Mouse (Mus musculus): ENCODE results near the gene Gjb4. TPM values are rescaled to one million over a fixed set of nuclear protein-coding genes. Genes with fewer than 3 reads are reported as not detected.

The Gjb4 gene
- polyA plus RNA-seq, 1 experiment from 2014 or later = not detected

GRCm38 (mm10) chr4:127358018-127358417 lies 4.1 kb upstream of the Gjb4 start, which contains the start of gene Gjb5:
TSS of gene Gjb5 (minus strand) at chr4:127358181.
- H3K4me3 ChIP-seq (ENCODE audit: low read depth, low read length) = no peak within 1 kb of the TSS
- TF ChIP-seq EP300 (IDR thresholded peaks at IDR 0.05; ENCODE audit: low read depth) (no peak), CTCF (IDR thresholded peaks at IDR 0.05; ENCODE audit: low read depth) (no peak)
- no peak within 1 kb of the TSS for H3K4me2 ChIP-seq (ENCODE audit: low read depth, low read length)
- no peak within 1 kb of the TSS for H3K9ac ChIP-seq (replicated peaks)
- WGBS (ENCODE audit: insufficient replicate concordance) = 32% methylated on average over 5 of the region's 5 CpGs
- H3K9me3 ChIP-seq (ENCODE audit: low read length) = no peaks in the 10 kb centered on the region
- ATAC-seq (no peak), DNase-seq (no peak)
- no peaks in the 10 kb centered on the region for H3K36me3 ChIP-seq (replicated peaks; ENCODE audit: insufficient read depth, low read length)
- no peaks in the 10 kb centered on the region for H3K27me3 ChIP-seq (ENCODE audit: insufficient read depth, low read length)
- H3K27ac ChIP-seq (ENCODE audit: low read depth) = no peak within 1 kb of the TSS
- H3K4me1 ChIP-seq (ENCODE audit: insufficient read depth) = no peaks in the 10 kb centered on the region

- no peaks in the 10 kb centered on the region for H3K27me3 ChIP-seq (ENCODE audit: insufficient read depth, low read length)
- ATAC-seq (no peak), DNase-seq (no peak)
- H3K36me3 ChIP-seq (replicated peaks; ENCODE audit: insufficient read depth, low read length) = no peaks in the 10 kb centered on the region
- no peaks in the 10 kb centered on the region for H3K4me1 ChIP-seq (ENCODE audit: insufficient read depth)
- no peak overlapping the region for H3K9ac ChIP-seq (replicated peaks)
- H3K27ac ChIP-seq (ENCODE audit: low read depth) = no peak overlapping the region
- H3K9me3 ChIP-seq (ENCODE audit: low read length) = no peaks in the 10 kb centered on the region
- TF ChIP-seq EP300 (IDR thresholded peaks at IDR 0.05; ENCODE audit: low read depth) (no peak), CTCF (IDR thresholded peaks at IDR 0.05; ENCODE audit: low read depth) (no peak)
- no peak overlapping the region for H3K4me2 ChIP-seq (ENCODE audit: low read depth, low read length)
- H3K4me3 ChIP-seq (ENCODE audit: low read depth, low read length) = no peak overlapping the region
- 47% methylated on average over 15 of the region's 15 CpGs for WGBS (ENCODE audit: insufficient replicate concordance)
These were observed 915 bp upstream of the Gjb4 start for GRCm38 (mm10) chr4:127354506-127355485.

DNA sequence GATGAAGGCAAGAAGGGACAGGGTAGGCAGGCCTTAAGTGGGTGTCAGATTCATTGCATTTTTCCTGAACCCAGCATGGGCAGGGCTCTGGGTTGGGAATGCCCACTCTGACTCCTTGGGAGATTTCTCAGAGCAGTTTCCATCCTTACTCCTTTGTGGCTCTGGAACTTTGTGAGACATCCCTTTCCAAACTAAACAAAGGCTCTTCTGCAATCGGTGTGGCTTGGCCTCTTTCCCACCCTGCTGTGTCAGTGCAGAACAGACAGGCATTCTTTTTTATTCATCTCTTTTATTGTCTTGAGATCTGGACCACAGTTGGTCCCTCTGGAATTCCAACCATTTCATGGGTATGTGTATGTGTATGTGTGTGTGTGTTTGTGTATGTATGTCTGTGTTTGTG lies 1.3 kb downstream of the Gjb4 start:
- DNase-seq (no peak), ATAC-seq (no peak)
- WGBS (ENCODE audit: insufficient replicate concordance) = 74% methylated on average over 1 of the region's 1 CpGs
- Histone ChIP-seq H3K4me3 (ENCODE audit: low read depth, low read length) (no peak overlapping the region), H3K9me3 (ENCODE audit: low read length) (no peaks in the 10 kb centered on the region), H3K27me3 (ENCODE audit: insufficient read depth, low read length) (no peaks in the 10 kb centered on the region), H3K36me3 (replicated peaks; ENCODE audit: insufficient read depth, low read length) (no peaks in the 10 kb centered on the region), H3K4me2 (ENCODE audit: low read depth, low read length) (no peak overlapping the region), H3K4me1 (ENCODE audit: insufficient read depth) (no peaks in the 10 kb centered on the region), H3K9ac (replicated peaks) (no peak overlapping the region), H3K27ac (ENCODE audit: low read depth) (no peak overlapping the region)
- no peak for TF ChIP-seq CTCF (IDR thresholded peaks at IDR 0.05; ENCODE audit: low read depth)
- TF ChIP-seq EP300 (IDR thresholded peaks at IDR 0.05; ENCODE audit: low read depth) = no peak

- Histone ChIP-seq H3K4me1 (ENCODE audit: insufficient read depth) (no peaks in the 10 kb centered on the region), H3K27me3 (ENCODE audit: insufficient read depth, low read length) (no peaks in the 10 kb centered on the region), H3K4me2 (ENCODE audit: low read depth, low read length) (no peak overlapping the region), H3K36me3 (replicated peaks; ENCODE audit: insufficient read depth, low read length) (no peaks in the 10 kb centered on the region), H3K4me3 (ENCODE audit: low read depth, low read length) (no peak overlapping the region), H3K27ac (ENCODE audit: low read depth) (no peak overlapping the region), H3K9me3 (ENCODE audit: low read length) (no peaks in the 10 kb centered on the region), H3K9ac (replicated peaks) (no peak overlapping the region)
- DNase-seq (no peak), ATAC-seq (no peak)
- TF ChIP-seq CTCF (IDR thresholded peaks at IDR 0.05; ENCODE audit: low read depth) = no peak
- no peak for TF ChIP-seq EP300 (IDR thresholded peaks at IDR 0.05; ENCODE audit: low read depth)
- WGBS (ENCODE audit: insufficient replicate concordance) = 35% methylated on average over 4 of the region's 4 CpGs
These were observed 4.2 kb downstream of the Gjb4 start for GRCm38 (mm10) chr4:127349560-127350300.

- no peaks in the 10 kb centered on the region for H3K9me3 ChIP-seq (ENCODE audit: low read length)
- WGBS (ENCODE audit: insufficient replicate concordance) = 77% methylated on average over 5 of the region's 5 CpGs
- H3K4me2 ChIP-seq (ENCODE audit: low read depth, low read length) = no peak overlapping the region
- H3K36me3 ChIP-seq (replicated peaks; ENCODE audit: insufficient read depth, low read length) = no peaks in the 10 kb centered on the region
- no peak for DNase-seq
- H3K4me1 ChIP-seq (ENCODE audit: insufficient read depth) = no peaks in the 10 kb centered on the region
- H3K27ac ChIP-seq (ENCODE audit: low read depth) = no peak overlapping the region
- no peak overlapping the region for H3K4me3 ChIP-seq (ENCODE audit: low read depth, low read length)
- TF ChIP-seq EP300 (IDR thresholded peaks at IDR 0.05; ENCODE audit: low read depth) = no peak
- TF ChIP-seq CTCF (IDR thresholded peaks at IDR 0.05; ENCODE audit: low read depth) = no peak
- ATAC-seq = no peak
- no peaks in the 10 kb centered on the region for H3K27me3 ChIP-seq (ENCODE audit: insufficient read depth, low read length)
- H3K9ac ChIP-seq (replicated peaks) = no peak overlapping the region
These were observed 8.9 kb downstream of the Gjb4 start for GRCm38 (mm10) chr4:127345000-127345399.

GRCm38 (mm10) chr4:127341372-127341771 lies 12.5 kb downstream of the Gjb4 start:
- Histone ChIP-seq H3K4me1 (ENCODE audit: insufficient read depth) (no peaks in the 10 kb centered on the region), H3K9ac (replicated peaks) (no peak overlapping the region), H3K27me3 (ENCODE audit: insufficient read depth, low read length) (no peaks in the 10 kb centered on the region), H3K4me3 (ENCODE audit: low read depth, low read length) (no peak overlapping the region), H3K4me2 (ENCODE audit: low read depth, low read length) (no peak overlapping the region), H3K36me3 (replicated peaks; ENCODE audit: insufficient read depth, low read length) (no peaks in the 10 kb centered on the region), H3K9me3 (ENCODE audit: low read length) (no peaks in the 10 kb centered on the region), H3K27ac (ENCODE audit: low read depth) (no peak overlapping the region)
- DNase-seq = no peak
- TF ChIP-seq EP300 (IDR thresholded peaks at IDR 0.05; ENCODE audit: low read depth) (no peak), CTCF (IDR thresholded peaks at IDR 0.05; ENCODE audit: low read depth) (no peak)
- ATAC-seq = no peak
- WGBS (ENCODE audit: insufficient replicate concordance) = 50% methylated on average over 6 of the region's 6 CpGs

Measured in liver, postnatal 0 days (tissue).